25 mouse cellular contexts compared by ENCODE assay signal in genomic region chr6:108472748-108473147, GRCm38 (mm10).
"Had no signal": no experiment of that assay in that cellular context is flagged by ENCODE, and none has a peak within 500 bp of the region (broad histone marks: within the 10 kb centered on the region; RNA-seq: fewer than 3 reads in every experiment).

No protein-coding gene starts in this region.

- H3K27me3 ChIP-seq: kidney, embryonic 15.5 days; limb, embryonic 12.5 days; limb, embryonic 15.5 days; midbrain, embryonic 13.5 days; neural tube, embryonic 13.5 days had no signal

- H3K27ac ChIP-seq: kidney, embryonic 15.5 days; limb, embryonic 12.5 days; limb, embryonic 15.5 days; liver, embryonic 14.5 days; macrophage; midbrain, embryonic 10.5 days; midbrain, embryonic 13.5 days; neural tube, embryonic 13.5 days had no signal

- H3K9me3 ChIP-seq: kidney, embryonic 15.5 days; limb, embryonic 12.5 days; limb, embryonic 15.5 days; midbrain, embryonic 10.5 days; midbrain, embryonic 13.5 days; neural tube, embryonic 13.5 days had no signal

- DNase-seq: kidney, adult 8-10 months; kidney, postnatal 10 days; kidney, postnatal 36 days; layer of hippocampus, postnatal 36 days; left cerebral cortex, postnatal 4 days; liver, postnatal 0 days; lung, embryonic 14.5 days; right cerebral cortex, adult 18-20 months; right cerebral cortex, postnatal 14 days; right cerebral cortex, postnatal 4 days; spleen, adult 18-20 months; thymus, adult 2 months; thymus, postnatal 4 days had no signal

- H3K4me3 ChIP-seq: kidney, embryonic 15.5 days; limb, embryonic 12.5 days; limb, embryonic 15.5 days; midbrain, embryonic 10.5 days; midbrain, embryonic 13.5 days; myocyte; neural tube, embryonic 13.5 days had no signal

- H3K9ac ChIP-seq: kidney, embryonic 15.5 days; limb, embryonic 12.5 days; limb, embryonic 15.5 days; liver, embryonic 14.5 days; lung, embryonic 14.5 days; midbrain, embryonic 13.5 days; neural tube, embryonic 13.5 days had no signal

- H3K4me2 ChIP-seq: kidney, embryonic 15.5 days; limb, embryonic 12.5 days; limb, embryonic 15.5 days; liver, embryonic 11.5 days; lung, embryonic 14.5 days; midbrain, embryonic 13.5 days; neural tube, embryonic 13.5 days had no signal

- ATAC-seq: lung, postnatal 0 days; midbrain, embryonic 13.5 days; midbrain, embryonic 16.5 days had no signal

- H3K36me3 ChIP-seq: neural tube, embryonic 13.5 days had no signal
